Mouse (Mus musculus): ENCODE measurements at regions not wholly inside any gene's neighbourhood (a gene's known extent, or its start where the extent isn't known, plus 50 kb on each side); places are given as distances from the start of the nearest gene placed in this dataset.
A peak's percentile ranks its signal among the peaks of the same experiment; 100 is the strongest.
"Not testable (repeated sequence)": the region's sequence is repeated elsewhere in the genome, so short reads cannot be mapped to it uniquely, and the experiment has no call there.

DNA sequence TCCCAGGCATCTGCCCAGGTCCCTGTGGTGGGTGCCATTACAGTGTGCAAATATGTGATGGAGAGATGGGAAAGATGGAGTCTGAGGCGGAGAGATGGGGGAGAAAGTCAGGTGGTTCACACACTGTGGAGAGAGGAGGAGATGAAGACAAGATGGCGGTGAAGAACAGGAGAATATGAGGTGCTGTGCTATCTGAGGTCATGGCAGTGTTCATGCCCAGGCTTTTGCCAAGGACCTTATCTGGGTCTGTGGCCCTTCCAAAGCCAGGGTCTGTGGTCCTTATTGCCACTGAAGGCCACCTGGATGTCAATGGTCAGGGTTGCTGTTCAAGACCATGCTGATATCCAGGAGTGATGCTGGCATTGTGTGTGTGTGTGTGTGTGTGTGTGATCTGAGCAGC is 212.8 kb downstream of the Diras2 start:
- no peak for ATAC-seq (replicated peaks in 1 of 2; ENCODE audit: insufficient read depth in 1 of 2, low FRiP score in 2 of 2, low TSS enrichment in 1 of 2, low read depth in 1 of 2, poor library complexity in 2 of 2, severe bottlenecking in 2 of 2)

DNA sequence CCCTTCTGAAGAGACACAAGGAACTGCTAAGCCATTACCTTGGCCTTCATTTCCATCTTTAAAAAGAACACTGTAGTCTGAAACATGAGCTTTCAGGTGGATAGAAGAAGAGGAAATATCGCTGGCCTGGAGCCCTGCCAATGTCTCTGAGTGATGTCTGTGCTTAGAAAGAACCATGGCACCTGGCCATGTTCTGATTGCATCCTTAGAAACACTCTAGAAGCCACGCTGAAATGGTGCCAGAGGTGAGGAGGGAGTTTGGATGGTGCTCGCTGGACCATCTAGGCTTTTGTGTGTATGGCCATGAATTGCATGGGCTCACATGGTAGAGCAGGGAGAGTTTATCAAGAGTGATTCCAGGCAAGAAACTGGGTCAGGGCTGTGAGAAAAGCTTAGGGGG is 207.4 kb downstream of the Diras2 start:
- ATAC-seq (replicated peaks in 1 of 2; ENCODE audit: insufficient read depth in 1 of 2, low FRiP score in 2 of 2, low TSS enrichment in 1 of 2, low read depth in 1 of 2, poor library complexity in 2 of 2, severe bottlenecking in 2 of 2) = no peak

DNA sequence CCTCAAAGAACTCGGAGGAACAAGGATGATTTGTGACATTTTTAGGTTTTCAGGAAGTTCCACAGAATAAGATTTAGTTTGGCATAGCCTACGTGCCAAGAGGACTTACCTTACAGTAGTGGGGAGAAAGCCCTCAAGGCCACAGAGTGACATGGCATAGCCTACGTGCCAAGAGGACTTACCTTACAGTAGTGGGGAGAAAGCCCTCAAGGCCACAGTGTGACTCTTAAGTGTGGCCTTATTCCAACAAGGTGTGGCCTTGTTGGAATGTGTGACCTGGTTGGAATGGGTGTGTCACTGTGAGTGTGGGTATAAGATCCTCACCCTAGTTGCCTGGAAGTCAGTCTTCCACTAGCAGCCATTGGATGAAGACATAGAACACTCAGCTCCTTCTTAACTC is 206.7 kb downstream of the Diras2 start:
- not testable (repeated sequence) for ATAC-seq (replicated peaks in 1 of 2; ENCODE audit: insufficient read depth in 1 of 2, low FRiP score in 2 of 2, low TSS enrichment in 1 of 2, low read depth in 1 of 2, poor library complexity in 2 of 2, severe bottlenecking in 2 of 2)

DNA sequence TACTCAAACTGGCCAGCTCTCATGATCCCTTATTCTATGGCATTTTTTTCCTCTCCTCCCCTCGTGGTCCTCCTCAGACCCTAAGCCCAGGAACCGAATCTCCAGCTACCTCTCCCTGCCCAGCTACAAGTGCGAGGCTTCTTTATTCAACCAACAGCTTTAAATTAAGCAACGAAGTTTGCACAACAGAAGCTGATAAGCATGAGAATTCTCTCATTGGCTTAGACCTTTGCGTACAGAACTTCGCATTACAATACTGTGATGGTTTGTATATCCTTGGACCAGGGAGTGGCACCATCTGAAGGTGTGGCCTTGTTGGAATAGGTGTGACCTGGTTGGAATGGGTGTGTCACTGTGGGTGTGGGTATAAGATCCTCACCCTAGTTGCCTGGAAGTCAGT is 205.4 kb downstream of the Diras2 start:
- not testable (repeated sequence) for ATAC-seq (replicated peaks in 1 of 2; ENCODE audit: insufficient read depth in 1 of 2, low FRiP score in 2 of 2, low TSS enrichment in 1 of 2, low read depth in 1 of 2, poor library complexity in 2 of 2, severe bottlenecking in 2 of 2)

DNA sequence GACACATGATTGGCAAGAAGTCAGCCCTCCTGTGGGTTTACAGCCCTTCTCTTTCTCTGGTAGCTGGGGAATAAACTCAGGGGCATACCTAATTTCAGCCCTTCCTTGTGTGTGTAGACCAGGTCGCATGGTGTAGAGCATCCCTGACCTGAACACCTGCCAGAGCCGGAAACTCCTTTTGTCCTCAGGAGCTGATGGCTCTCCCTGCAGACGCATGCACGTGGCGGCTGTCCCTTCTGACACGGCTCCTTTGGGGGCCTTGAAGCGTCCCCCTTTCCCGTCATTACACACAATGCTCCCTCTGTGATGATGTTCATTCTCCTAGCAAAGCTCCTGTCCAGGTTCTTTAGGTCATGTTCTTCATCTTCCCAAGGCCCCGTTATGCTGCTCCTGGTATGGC is 203.3 kb downstream of the Diras2 start:
- ATAC-seq (replicated peaks in 1 of 2; ENCODE audit: insufficient read depth in 1 of 2, low FRiP score in 2 of 2, low TSS enrichment in 1 of 2, low read depth in 1 of 2, poor library complexity in 2 of 2, severe bottlenecking in 2 of 2) = no peak

DNA sequence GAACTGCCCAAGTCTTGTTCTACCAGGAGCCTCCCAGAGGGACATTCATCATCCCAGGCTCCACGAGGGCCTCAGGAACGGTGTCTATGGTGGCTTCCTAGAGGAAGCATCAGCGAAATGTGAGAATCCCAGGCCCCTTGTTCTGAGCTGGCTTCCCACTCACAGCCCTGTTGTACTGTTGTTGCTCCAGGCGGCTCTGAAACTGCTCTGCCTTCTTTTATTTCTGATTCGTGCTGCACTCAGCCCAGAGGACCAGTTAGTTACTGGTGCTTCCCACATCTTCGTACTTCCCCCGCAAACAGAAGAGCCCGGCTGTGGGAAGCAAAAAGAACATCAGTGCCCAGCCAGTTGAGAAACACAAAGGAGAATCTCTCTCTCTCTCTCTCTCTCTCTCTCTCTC is 202.3 kb downstream of the Diras2 start:
- ATAC-seq (replicated peaks in 1 of 2; ENCODE audit: insufficient read depth in 1 of 2, low FRiP score in 2 of 2, low TSS enrichment in 1 of 2, low read depth in 1 of 2, poor library complexity in 2 of 2, severe bottlenecking in 2 of 2) = no peak

DNA sequence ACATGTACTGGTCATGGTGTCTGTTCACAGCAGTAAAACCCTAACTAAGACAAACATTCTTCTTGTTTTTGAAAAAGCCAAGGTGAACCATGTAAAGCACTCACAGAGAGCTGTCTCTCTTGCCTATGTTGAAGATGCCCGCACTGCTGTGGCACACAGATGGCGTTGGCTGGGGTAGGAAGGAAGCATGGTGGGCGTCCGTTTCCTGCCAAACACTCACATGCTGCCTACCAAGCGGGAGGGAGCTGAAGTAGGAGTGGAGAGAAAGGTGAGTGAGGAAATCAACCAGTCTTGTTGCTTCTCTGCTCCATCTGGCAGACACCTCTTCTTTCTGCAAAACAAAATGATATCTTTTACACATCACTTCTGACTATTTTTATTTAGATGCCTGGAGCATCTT is 200.0 kb downstream of the Diras2 start:
- peak; percentile 77 to 83 for ATAC-seq (replicated peaks in 1 of 2; ENCODE audit: insufficient read depth in 1 of 2, low FRiP score in 2 of 2, low TSS enrichment in 1 of 2, low read depth in 1 of 2, poor library complexity in 2 of 2, severe bottlenecking in 2 of 2)

DNA sequence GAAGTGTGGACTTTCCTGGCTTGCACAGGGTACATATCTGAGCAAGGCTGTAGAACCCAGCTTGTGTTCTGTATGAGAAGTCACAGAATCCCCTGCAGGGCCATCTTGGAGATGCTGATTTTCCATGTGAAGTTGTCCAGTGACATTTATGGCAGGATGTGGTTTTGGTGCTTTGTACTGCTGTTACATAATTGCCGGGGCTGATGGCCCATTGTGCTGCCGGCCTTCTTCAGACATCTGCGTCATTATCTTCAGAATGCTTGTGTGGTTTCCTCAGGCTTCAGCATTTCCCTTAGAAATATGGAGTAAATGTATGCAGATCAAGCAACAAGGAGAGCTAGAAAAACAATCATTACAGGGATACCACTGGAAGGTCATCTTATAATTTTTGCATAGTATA is 196.1 kb downstream of the Diras2 start:
- ATAC-seq (replicated peaks in 1 of 2; ENCODE audit: insufficient read depth in 1 of 2, low FRiP score in 2 of 2, low TSS enrichment in 1 of 2, low read depth in 1 of 2, poor library complexity in 2 of 2, severe bottlenecking in 2 of 2) = peak; percentile 84 to 87

DNA sequence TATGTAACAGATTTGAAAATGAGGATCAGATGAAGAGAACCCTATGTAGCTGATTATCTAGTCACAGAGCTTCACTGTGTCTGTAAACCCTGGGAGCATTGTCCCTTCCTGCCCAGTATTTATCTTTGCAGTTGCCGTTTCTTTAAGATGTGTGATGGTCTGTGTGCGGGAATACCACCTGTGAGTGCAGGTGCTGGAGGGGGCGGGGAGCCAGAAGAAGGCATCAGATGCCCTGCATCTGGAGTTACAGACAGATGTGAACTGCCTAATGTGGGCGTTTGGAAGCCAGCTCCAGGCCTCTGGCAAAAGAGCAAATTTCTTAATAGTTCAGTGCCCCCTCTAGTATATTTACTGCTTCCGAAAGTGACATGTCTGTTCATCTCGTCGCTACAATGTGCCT is 193.1 kb downstream of the Diras2 start:
- ATAC-seq (replicated peaks in 1 of 2; ENCODE audit: insufficient read depth in 1 of 2, low FRiP score in 2 of 2, low TSS enrichment in 1 of 2, low read depth in 1 of 2, poor library complexity in 2 of 2, severe bottlenecking in 2 of 2) = no peak

DNA sequence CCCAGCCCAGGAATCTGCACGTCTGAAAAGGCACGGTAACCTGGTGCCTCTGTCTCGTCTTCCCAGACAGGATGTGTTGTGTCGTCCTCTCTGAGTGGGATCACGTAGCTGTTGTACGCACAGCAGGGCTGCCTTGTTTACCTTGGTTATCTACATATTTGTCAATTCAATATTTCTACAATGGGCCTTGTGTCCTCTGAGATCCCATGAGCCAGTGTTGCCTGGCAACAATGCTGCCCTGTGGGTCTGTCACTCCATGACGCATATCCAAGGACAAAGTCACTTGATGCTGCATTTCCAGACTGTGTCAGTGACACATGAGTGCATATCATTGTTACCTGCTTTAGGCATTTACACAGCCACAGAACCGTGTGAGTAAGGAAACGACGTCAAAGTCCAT is 191.9 kb downstream of the Diras2 start:
- ATAC-seq (replicated peaks in 1 of 2; ENCODE audit: insufficient read depth in 1 of 2, low FRiP score in 2 of 2, low TSS enrichment in 1 of 2, low read depth in 1 of 2, poor library complexity in 2 of 2, severe bottlenecking in 2 of 2) = no peak

DNA sequence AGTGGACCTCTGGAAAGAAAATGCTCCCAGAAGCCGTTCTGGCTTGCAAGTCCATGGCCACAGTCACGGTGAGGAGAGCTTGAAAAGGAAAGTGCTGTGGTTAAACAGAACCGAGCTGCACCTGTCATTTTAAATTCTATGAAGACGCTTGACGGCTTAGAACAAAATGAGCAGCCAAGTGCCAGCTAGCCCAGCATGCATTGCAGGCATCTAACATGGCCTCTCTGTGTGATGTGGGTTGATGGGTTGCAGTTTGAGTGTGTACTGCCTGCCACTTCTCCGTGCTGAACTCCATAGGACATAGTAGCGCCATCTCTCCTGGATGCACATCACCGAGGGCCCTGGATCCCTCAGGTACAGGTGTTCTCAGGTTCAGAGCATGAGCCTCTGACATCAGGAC is 189.1 kb downstream of the Diras2 start:
- 0 out of 4 replicates have a peak, but pooled peaks of 1 of the 2 experiments have one; percentile 22 for ATAC-seq (replicated peaks in 1 of 2; ENCODE audit: insufficient read depth in 1 of 2, low FRiP score in 2 of 2, low TSS enrichment in 1 of 2, low read depth in 1 of 2, poor library complexity in 2 of 2, severe bottlenecking in 2 of 2)

DNA sequence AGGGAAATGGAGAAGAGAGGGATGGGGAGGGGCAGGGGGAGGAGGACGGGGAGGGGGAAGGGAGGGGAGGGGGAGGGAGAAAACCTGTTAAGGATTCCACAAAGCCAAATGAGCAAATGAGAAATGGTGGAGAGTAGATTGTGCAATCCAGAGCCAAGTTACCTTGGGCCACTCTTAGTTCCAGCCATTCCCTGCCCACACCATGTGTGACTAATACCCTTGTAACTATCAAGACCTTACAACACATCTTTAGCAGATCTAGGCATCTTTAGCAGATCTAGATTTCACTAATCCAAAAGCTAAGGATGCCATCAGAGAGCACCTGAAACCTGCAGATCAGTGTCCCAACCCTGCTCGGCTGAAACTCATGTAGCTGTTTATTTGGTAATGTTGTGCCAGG is 186.7 kb downstream of the Diras2 start:
- ATAC-seq (replicated peaks in 1 of 2; ENCODE audit: insufficient read depth in 1 of 2, low FRiP score in 2 of 2, low TSS enrichment in 1 of 2, low read depth in 1 of 2, poor library complexity in 2 of 2, severe bottlenecking in 2 of 2) = no peak

DNA sequence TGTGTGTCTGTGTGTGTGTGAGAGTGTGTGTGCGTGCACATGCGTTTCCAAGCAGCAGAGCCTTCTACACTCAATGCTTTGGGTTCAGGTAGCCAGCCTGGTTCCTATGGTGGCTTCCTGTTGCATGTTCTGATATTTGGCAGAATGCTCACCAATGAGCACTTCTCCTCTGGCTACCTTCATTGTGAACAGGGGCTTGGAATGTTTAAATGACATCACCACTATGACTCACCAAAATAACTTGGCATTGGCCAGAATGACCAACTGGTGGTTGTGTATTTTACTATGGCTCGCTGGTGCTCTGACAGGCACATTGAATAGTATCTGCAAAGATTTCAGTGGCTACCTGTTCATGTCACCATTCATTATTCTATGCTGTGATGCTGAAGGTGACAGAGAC is 186.2 kb downstream of the Diras2 start:
- ATAC-seq (replicated peaks in 1 of 2; ENCODE audit: insufficient read depth in 1 of 2, low FRiP score in 2 of 2, low TSS enrichment in 1 of 2, low read depth in 1 of 2, poor library complexity in 2 of 2, severe bottlenecking in 2 of 2) = no peak

DNA sequence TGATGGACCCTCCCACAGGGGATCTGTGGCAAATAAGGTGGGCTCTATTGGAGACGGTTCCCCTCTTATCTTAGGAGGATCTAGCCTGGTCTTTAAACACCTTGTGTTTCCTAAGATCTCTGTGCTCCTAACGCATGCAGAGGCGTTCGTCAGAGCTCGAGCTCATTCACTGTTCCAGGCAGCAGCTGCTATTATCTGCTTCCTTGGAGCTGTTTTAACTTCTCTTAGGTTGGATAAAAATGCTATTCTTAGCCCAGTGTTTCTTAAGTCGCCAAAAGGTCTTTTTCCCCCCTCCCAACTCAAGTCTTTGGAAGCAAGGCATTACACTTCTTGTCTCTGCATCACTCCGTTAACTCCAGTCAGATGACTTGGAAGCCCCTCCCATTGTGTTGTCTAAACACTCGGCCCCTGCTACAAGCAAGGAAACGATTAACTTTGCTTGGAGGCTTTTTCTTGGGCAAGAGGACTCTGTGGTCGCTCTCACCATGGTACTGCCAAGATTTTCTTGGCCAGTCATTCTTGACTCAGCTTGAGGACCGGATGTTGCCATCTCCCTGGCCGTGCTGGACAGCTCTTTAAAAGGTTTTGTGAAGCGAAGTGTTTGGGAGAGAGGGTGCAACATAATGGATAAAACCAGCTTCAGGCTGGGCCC is 185.6 kb downstream of the Diras2 start:
- no peak for ATAC-seq (replicated peaks in 1 of 2; ENCODE audit: insufficient read depth in 1 of 2, low FRiP score in 2 of 2, low TSS enrichment in 1 of 2, low read depth in 1 of 2, poor library complexity in 2 of 2, severe bottlenecking in 2 of 2)

DNA sequence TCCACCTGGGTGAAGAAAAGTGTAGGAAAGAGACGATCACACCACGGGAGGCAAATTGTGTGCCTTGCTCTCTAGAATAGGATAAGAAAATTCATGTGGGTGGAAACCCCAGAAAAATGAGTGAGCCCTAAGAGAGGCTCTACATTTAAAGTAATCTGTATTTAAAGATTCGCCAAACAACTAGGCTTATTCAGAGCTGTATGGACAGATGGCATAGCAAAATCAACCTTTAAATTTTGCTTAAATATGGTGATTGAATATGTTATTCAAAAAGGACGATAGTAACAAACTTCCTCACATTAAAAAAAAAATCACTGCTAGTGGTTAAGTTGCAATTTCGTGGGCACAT is 185.1 kb downstream of the Diras2 start:
- no peak for ATAC-seq (replicated peaks in 1 of 2; ENCODE audit: insufficient read depth in 1 of 2, low FRiP score in 2 of 2, low TSS enrichment in 1 of 2, low read depth in 1 of 2, poor library complexity in 2 of 2, severe bottlenecking in 2 of 2)

DNA sequence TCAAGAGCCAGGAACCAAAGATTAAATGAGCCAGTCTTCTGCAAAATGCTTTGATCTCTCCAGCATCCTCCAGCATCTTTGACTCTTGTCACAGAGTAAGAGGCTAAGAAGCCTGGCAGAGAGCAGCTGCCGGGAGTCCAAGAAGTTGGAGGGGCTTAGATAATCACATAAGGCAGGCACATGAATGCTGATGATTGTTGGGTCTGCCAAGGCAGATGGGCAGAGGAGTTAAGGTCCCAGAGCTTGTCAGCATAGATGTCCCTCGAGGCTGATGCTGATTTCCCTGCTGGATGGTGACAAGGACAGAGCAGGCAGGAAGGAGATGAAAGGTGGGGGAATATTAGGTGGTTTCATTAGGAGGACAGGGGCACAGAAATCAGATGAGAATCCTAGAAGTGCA is 183.4 kb downstream of the Diras2 start:
- no peak for ATAC-seq (replicated peaks in 1 of 2; ENCODE audit: insufficient read depth in 1 of 2, low FRiP score in 2 of 2, low TSS enrichment in 1 of 2, low read depth in 1 of 2, poor library complexity in 2 of 2, severe bottlenecking in 2 of 2)

DNA sequence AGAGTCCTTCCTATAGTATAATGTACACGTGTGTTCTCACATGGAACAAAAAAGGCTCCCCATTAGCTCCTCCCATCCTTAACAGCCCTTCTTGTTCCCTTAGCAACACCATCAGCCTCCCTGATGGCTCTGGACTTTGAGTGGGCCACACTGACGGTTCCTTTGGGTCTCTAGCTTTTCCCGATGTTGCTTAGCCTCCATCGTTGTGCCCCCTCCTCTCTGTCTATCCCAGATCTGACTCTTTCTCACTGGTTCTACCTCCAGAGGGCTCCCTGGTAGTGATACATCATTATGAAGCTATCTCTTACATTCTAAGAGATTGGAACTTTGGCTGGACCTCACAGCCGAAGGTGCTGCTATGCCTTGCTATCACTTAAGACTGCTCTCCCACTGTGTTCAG is 181.5 kb downstream of the Diras2 start:
- ATAC-seq (replicated peaks in 1 of 2; ENCODE audit: insufficient read depth in 1 of 2, low FRiP score in 2 of 2, low TSS enrichment in 1 of 2, low read depth in 1 of 2, poor library complexity in 2 of 2, severe bottlenecking in 2 of 2) = no peak

DNA sequence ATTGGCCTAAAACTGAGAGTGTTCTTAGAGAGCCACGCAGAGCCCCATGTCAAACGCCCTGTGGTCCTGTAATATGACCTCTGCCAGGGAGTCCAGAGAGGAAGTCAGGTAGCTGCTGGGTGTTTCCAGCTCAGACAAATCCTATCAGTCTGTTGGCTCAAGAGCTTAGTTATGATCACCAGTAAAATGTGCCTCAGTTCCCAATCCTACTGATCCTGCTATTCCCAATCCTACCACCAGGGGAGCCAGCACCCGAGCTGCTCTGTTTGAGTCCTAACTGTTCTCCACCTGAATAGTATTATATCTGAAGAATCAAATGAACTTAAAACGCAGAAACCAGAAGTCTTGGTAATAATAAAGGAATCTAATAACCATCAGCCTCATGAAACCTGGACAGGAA is 178.5 kb downstream of the Diras2 start:
- ATAC-seq (replicated peaks in 1 of 2; ENCODE audit: insufficient read depth in 1 of 2, low FRiP score in 2 of 2, low TSS enrichment in 1 of 2, low read depth in 1 of 2, poor library complexity in 2 of 2, severe bottlenecking in 2 of 2) = no peak

DNA sequence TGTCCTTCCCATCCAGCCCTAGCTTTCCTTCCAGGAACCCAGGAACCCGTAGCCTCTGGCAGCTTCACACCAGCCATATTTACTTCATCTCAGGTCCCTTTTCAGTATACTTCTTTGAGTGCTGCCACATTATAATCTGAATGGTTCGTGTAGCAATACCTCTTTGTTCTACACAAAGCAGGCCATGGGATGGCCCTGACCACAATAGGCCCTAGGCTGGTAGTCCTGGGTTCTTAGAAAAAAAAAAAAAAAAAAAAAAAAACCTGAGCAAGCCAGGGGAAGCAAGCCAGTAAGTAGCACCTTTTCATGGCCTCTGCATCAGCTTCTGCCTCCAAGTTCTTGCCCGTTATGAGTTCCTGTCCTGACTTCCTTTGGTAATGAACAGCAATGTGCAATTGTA is 177.6 kb downstream of the Diras2 start:
- ATAC-seq (replicated peaks in 1 of 2; ENCODE audit: insufficient read depth in 1 of 2, low FRiP score in 2 of 2, low TSS enrichment in 1 of 2, low read depth in 1 of 2, poor library complexity in 2 of 2, severe bottlenecking in 2 of 2) = no peak

DNA sequence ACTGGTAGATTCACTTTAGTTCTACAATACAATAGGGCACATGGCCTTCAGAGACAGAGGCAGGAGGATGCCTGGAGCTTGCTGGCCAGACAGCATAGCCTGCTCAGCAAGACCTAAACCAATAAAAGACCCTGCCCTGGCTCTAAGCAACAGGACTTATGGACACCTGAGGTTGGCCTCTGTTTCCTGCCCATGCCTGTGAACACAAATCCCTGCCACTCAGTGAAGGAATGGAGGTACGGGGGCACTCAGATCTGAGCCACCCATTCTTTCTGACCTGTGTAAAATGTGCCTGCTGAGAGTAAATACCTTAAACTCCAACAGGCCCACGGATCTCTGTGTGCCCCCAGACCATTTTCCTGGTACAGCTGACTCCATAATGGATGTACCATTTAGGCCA is 177.1 kb downstream of the Diras2 start:
- ATAC-seq (replicated peaks in 1 of 2; ENCODE audit: insufficient read depth in 1 of 2, low FRiP score in 2 of 2, low TSS enrichment in 1 of 2, low read depth in 1 of 2, poor library complexity in 2 of 2, severe bottlenecking in 2 of 2) = no peak
